Mouse (Mus musculus) midbrain, embryonic 14.5 days (tissue): Measurements from ENCODE around the gene St3gal2. TPM values are rescaled to one million over a fixed set of nuclear protein-coding genes. Genes with fewer than 3 reads are reported as not detected.

Experiments used
- ATAC-seq: fragments of 200-750 bp; cut with Nextera tagmentation; 2 replicates; pipeline ENCODE4 v1.8.0; 2017; ENCODE audit warnings: moderate number of reproducible peaks, moderate library complexity; ENCODE audit not compliant: low FRiP score, low TSS enrichment
- DNase-seq: peaks from one replicate; pipeline ENCODE4 v3.0.0-alpha.2; 2015
- H3K27ac ChIP-seq: fragments of 300-500 bp; sonication (generic); replicated peaks from 2 replicates; pipeline ENCODE4 v1.5.1; 2014; ENCODE audit warnings: mild to moderate bottlenecking, low read depth, low read length, moderate library complexity
- H3K27me3 ChIP-seq: fragments of 300-500 bp; sonication (generic); 2 replicates; pipeline ENCODE4 v1.6.1; 2014; ENCODE audit warnings: low read length, control low read depth, mixed read lengths; ENCODE audit not compliant: control insufficient read depth, insufficient read depth
- H3K36me3 ChIP-seq: fragments of 300-500 bp; sonication (generic); 2 replicates; pipeline ENCODE4 v1.6.1; 2014; ENCODE audit warnings: low read length, control low read depth; ENCODE audit not compliant: control insufficient read depth, insufficient read depth
- H3K4me1 ChIP-seq: fragments of 300-500 bp; sonication (generic); 2 replicates; pipeline ENCODE4 v1.6.1; 2014; ENCODE audit warnings: mild to moderate bottlenecking, antibody characterized with exemption, low read length, control low read depth; ENCODE audit not compliant: control insufficient read depth, insufficient read depth
- H3K4me2 ChIP-seq: fragments of 300-500 bp; sonication (generic); 2 replicates; pipeline ENCODE4 v1.6.1; 2014; ENCODE audit warnings: mild to moderate bottlenecking, low read length, moderate library complexity
- H3K4me3 ChIP-seq: fragments of 300-500 bp; sonication (generic); replicated peaks from 2 replicates; pipeline ENCODE4 v1.5.1; 2014; ENCODE audit warnings: low read depth, low read length
- H3K9ac ChIP-seq: fragments of 300-500 bp; sonication (generic); replicated peaks from 2 replicates; pipeline ENCODE4 v1.6.1; 2014; ENCODE audit warnings: mild to moderate bottlenecking, low read length, moderate library complexity
- H3K9me3 ChIP-seq: fragments of 300-500 bp; sonication (generic); 2 replicates; pipeline ENCODE4 v1.6.1; 2016; ENCODE audit warnings: low read length, control low read depth, mixed read lengths; ENCODE audit not compliant: control insufficient read depth
- WGBS: fragments of 180-500 bp; shearing (Covaris S2); extraction: QIAGEN DNeasy Blood & Tissue Kit; methylation state at CpG from one replicate; pipeline ENCODE4 v1.1.7; 2014; 5-methylcytosine and 5-hydroxymethylcytosine counted together
- polyA plus RNA-seq: library from polyadenylated mRNA; unstranded; fragments of >200 nt; fragmentation: Nextera tagmentation; extraction: Ambion mirVana; gene quantifications from 2 replicates; pipeline ENCODE4 v1.2.1, GENCODE M21; 2014

St3gal2 gene
- polyA plus RNA-seq, result 16.5 and 18.0 TPM in 2 replicates

DNA sequence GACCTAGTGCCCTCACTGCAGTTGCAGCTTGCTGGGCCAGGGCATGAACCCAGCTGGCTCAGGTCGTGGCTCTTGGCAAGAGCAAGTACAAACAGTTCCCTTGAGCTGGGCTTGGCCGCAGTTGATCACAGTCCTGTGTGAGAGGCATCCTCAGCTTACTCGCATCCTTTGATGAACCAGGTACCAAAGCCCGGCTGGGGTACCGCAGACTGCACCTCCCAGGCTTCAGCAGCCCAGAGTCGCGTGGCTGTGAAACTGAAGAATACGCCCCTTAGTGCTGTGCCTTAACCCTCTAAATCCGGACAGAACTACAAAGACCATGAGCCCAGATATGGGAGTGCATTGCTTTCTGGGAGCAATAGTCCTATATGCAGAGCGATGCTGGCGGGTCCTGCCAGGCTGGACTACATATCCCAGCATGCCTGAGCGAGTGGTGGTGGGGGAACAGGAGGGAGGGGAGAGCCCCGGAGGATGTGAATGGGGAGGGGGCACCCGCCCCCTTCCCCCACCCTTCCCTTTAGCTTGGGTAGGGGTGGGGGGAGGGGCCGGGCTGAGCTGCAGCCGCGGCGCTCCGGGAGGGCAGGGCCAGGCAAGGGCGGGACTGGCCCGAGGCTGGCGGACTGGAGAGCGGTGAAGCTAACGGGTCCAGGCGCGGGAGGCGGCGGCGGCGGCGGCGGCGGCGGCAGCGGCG is at the start of gene St3gal2:
St3gal2 (plus strand) TSS at position 582 of the 691 bp plus-strand sequence.
- Histone ChIP-seq H3K27ac (peak within 1 kb of the TSS; percentile 83), H3K4me1 (peaks cover 16% of the 10 kb centered on the region), H3K4me3 (peak within 1 kb of the TSS; percentile 81), H3K9me3 (no peaks in the 10 kb centered on the region), H3K4me2 (peak within 1 kb of the TSS; percentile 85), H3K36me3 (no peaks in the 10 kb centered on the region), H3K27me3 (no peaks in the 10 kb centered on the region), H3K9ac (peak within 1 kb of the TSS; percentile 90)
- DNase-seq (peak; percentile 97), ATAC-seq (peak; percentile 98)
- under 1% methylated on average over 20 of the region's 36 CpGs for WGBS

DNA sequence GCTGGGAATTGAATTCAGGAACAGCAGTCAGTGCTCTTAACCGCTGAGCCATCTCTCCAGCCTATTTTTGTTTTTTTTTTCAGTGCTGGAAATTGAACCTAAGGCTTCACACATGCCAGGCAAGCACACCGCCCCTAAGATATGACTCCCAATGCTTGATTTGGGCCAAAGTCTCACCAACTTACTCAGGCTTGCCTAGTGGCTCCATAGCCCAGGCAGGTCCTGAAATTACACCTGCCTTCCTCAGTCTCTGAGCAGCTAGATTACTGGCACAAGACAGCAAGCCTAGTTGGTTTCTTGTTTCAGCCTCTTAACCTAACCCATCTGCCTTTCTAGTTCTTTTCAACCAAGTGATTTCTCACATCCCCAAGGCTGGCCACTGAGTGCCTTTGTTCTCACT is 49.2 kb upstream of the St3gal2 start:
- Histone ChIP-seq H3K27ac (no peak overlapping the region), H3K4me1 (no peaks in the 10 kb centered on the region), H3K9me3 (no peaks in the 10 kb centered on the region), H3K27me3 (no peaks in the 10 kb centered on the region), H3K4me2 (no peak overlapping the region), H3K9ac (no peak overlapping the region), H3K4me3 (no peak overlapping the region), H3K36me3 (peaks cover 91% of the 10 kb centered on the region)
- 100% methylated on average over 2 of the region's 2 CpGs for WGBS
- DNase-seq, result no peak
- ATAC-seq, result no peak

DNA sequence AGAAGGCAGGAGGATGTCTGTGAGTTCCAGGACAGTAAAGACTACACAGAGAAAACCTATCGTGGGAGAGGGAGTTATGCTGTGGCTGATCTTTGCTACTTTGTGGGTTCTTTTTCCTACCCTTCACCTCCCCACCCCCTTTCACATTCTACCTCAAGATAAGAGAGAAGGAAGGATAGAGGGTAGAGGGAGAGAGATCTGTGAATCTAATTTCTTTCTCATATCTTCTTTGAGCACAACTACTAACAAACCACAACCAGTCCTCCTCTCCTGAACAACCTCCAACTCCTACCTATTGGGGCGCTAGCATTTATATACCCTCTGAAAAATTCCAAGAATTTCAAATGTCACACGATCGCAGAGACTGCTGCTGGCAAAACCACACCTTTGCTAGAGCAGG is 41.9 kb upstream of the St3gal2 start:
- H3K9me3 ChIP-seq, result no peaks in the 10 kb centered on the region
- peaks cover 89% of the 10 kb centered on the region for H3K36me3 ChIP-seq
- H3K27me3 ChIP-seq, result no peaks in the 10 kb centered on the region
- 93% methylated on average over 4 of the region's 4 CpGs for WGBS
- no peak overlapping the region for H3K4me2 ChIP-seq
- DNase-seq (no peak), ATAC-seq (no peak)
- H3K27ac ChIP-seq, result no peak overlapping the region
- H3K9ac ChIP-seq, result no peak overlapping the region
- no peaks in the 10 kb centered on the region for H3K4me1 ChIP-seq
- no peak overlapping the region for H3K4me3 ChIP-seq

DNA sequence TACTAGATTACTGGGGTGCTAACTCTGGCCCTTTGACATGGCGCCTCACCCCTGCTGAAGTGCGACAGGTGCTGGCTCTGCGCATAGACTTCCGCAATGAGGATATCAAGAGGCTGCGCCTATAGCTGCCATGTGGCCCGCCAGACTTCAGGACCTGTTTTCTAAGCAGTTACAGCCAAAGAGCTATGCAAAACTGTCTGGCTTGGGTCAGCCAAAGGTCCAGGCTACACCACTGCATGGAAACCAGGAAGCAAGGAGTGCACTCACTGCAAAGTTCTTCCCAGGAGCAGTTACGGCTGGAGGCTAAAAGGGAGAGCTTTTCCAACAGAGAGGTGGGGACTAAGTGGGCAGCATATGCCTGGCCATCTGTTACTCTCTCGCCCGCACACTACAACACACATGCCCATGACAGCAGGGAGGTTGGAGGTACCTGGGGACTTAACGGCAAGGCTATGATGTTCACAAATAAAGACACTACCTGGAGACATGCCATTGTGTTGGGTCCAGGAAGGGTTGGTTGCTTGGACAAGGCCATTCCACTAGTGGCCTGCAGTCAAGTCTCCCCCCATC is 37.9 kb upstream of the St3gal2 start:
- H3K27ac ChIP-seq, result no peak overlapping the region
- H3K4me3 ChIP-seq, result no peak overlapping the region
- no peaks in the 10 kb centered on the region for H3K27me3 ChIP-seq
- no peak for DNase-seq
- WGBS, result 95% methylated on average over 10 of the region's 10 CpGs
- no peaks in the 10 kb centered on the region for H3K4me1 ChIP-seq
- H3K9me3 ChIP-seq, result no peaks in the 10 kb centered on the region
- H3K9ac ChIP-seq, result no peak overlapping the region
- no peak for ATAC-seq
- no peak overlapping the region for H3K4me2 ChIP-seq
- peaks cover 78% of the 10 kb centered on the region for H3K36me3 ChIP-seq

DNA sequence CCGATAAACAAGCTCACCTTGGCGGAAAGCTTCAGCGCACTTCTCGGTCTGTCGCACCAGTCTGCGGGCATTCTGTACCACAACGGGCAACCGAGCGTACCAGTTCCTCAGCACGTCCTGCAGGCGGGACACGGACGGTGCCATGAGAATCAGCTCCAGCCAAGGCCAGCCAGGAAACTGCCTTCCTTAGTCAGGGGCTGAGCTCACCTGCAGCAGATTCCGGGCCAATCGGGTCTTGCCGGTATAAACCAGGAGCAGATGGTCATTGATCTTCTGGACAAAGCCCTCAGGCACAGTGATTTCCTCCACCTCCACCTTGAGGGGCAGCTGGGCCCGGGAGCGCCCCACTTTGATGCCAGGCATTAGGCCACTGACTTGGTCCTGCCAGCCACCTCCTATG is 35.9 kb upstream of the St3gal2 start:
- ATAC-seq (no peak), DNase-seq (no peak)
- H3K4me2 ChIP-seq, result no peak overlapping the region
- H3K27me3 ChIP-seq, result no peaks in the 10 kb centered on the region
- peaks cover 75% of the 10 kb centered on the region for H3K36me3 ChIP-seq
- H3K9ac ChIP-seq, result no peak overlapping the region
- H3K9me3 ChIP-seq, result no peaks in the 10 kb centered on the region
- H3K27ac ChIP-seq, result no peak overlapping the region
- WGBS, result 96% methylated on average over 18 of the region's 18 CpGs
- H3K4me1 ChIP-seq, result no peaks in the 10 kb centered on the region
- H3K4me3 ChIP-seq, result no peak overlapping the region

DNA sequence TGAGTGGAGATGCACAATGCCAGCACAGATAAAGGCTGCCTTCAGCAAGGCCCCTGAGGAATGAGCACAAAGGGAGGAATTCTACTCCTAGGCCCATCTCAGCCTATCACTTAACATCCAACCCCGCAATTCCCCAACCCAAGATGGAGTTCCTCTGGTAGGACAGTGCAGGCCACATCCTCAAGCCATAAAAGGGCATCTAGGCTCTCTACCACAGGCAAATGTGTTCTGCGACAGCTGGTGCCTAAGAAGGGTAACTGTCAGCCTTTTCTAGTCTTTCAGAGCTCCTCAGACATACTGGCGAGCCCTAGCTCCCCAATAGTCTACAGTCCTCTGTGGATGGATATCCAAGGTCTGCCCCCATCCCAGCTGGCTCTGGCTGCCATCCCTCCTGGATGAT is 33.1 kb upstream of the St3gal2 start:
- no peak overlapping the region for H3K9ac ChIP-seq
- H3K27me3 ChIP-seq, result no peaks in the 10 kb centered on the region
- no peaks in the 10 kb centered on the region for H3K9me3 ChIP-seq
- H3K27ac ChIP-seq, result no peak overlapping the region
- H3K4me2 ChIP-seq, result no peak overlapping the region
- H3K4me3 ChIP-seq, result no peak overlapping the region
- no peak for DNase-seq
- 96% methylated on average over 3 of the region's 3 CpGs for WGBS
- H3K4me1 ChIP-seq, result no peaks in the 10 kb centered on the region
- H3K36me3 ChIP-seq, result peaks cover 58% of the 10 kb centered on the region
- ATAC-seq, result no peak

DNA sequence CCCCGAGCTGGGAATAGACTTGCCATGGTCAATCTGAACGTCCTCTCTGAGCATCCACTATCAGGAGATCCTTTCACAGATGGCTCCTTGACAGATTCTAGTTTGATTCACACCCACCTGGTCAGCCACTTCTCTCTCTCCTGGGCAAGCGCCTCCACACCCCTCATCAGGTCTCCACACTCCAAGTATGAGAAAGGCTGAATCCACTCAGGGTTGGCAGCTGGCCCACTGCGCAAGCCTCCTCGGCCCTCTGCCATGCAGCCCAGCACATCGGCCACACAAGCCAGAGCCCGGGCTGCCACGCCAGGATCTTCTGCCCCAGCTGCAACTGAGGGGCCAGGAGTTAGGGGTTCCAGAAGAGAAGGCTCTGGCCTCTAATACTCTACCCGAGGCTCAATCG is 32.2 kb upstream of the St3gal2 start:
- WGBS, result 93% methylated on average over 10 of the region's 10 CpGs
- peaks cover 49% of the 10 kb centered on the region for H3K36me3 ChIP-seq

DNA sequence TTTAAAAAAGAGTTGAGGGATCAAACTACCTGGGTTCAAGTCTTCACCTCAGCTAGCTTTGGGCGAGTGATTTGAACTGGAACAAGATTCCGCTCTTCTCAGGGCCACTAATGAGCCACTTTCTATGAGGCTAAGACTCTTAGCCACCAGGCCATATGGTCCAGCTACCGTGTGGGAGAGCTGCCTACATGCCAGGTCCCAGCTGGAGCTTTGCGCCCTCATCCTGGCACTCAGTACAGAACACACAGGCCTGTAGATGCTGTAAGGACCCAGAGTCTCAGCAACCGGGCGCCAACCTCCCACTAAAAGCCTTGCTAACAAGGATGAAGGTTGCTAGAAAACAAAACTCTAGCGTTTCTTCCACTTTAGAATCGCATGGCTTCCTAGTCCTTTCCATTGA is 31.3 kb upstream of the St3gal2 start:
- H3K27me3 ChIP-seq, result no peaks in the 10 kb centered on the region
- H3K4me3 ChIP-seq, result no peak overlapping the region
- no peaks in the 10 kb centered on the region for H3K9me3 ChIP-seq
- H3K9ac ChIP-seq, result no peak overlapping the region
- ATAC-seq (no peak), DNase-seq (no peak)
- WGBS, result 95% methylated on average over 8 of the region's 8 CpGs
- peaks cover 40% of the 10 kb centered on the region for H3K36me3 ChIP-seq
- H3K27ac ChIP-seq, result no peak overlapping the region
- H3K4me1 ChIP-seq, result no peaks in the 10 kb centered on the region
- no peak overlapping the region for H3K4me2 ChIP-seq

More for the DNA sequence above, 32.2 kb upstream of the St3gal2 start:
- H3K27me3 ChIP-seq, result no peaks in the 10 kb centered on the region
- no peak overlapping the region for H3K9ac ChIP-seq
- H3K4me3 ChIP-seq, result no peak overlapping the region
- DNase-seq, result no peak
- no peak for ATAC-seq
- H3K4me2 ChIP-seq, result no peak overlapping the region
- H3K4me1 ChIP-seq, result no peaks in the 10 kb centered on the region
- no peak overlapping the region for H3K27ac ChIP-seq
- H3K9me3 ChIP-seq, result no peaks in the 10 kb centered on the region

DNA sequence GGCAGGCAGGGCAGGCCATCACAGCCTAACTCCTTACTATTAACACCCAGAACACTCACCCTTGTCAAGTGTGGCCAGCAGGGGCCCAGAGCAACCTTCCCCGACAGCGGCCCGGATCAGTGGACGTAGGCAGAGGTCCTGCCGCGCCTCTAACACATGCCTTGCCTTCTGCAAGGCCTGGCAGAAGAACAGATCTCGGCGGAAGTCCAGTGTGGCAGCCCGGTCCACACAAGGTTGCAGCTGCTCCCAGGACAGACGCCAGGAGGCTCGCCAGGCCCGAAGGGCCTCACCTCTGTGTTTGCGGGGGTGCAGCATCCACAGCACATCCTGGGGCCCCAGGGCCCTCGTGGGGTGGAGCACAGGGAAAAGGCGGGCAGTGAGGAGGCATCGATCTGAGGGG is 30.9 kb upstream of the St3gal2 start:
- WGBS, result 93% methylated on average over 16 of the region's 16 CpGs
- no peaks in the 10 kb centered on the region for H3K9me3 ChIP-seq
- no peak overlapping the region for H3K4me3 ChIP-seq
- no peaks in the 10 kb centered on the region for H3K27me3 ChIP-seq
- no peak overlapping the region for H3K9ac ChIP-seq
- DNase-seq (no peak), ATAC-seq (no peak)
- H3K36me3 ChIP-seq, result peaks cover 36% of the 10 kb centered on the region
- no peaks in the 10 kb centered on the region for H3K4me1 ChIP-seq
- H3K4me2 ChIP-seq, result no peak overlapping the region
- no peak overlapping the region for H3K27ac ChIP-seq
